Mouse (Mus musculus) ES-Bruce4 (cell line): ENCODE data around the gene Lingo2. TPM values are rescaled to one million over a fixed set of nuclear protein-coding genes. Genes with fewer than 3 reads are reported as not detected.

Experiments
- H3K27ac ChIP-seq: 2 replicates; pipeline ENCODE4 v1.5.1; 2012; ENCODE audit warnings: low read length, inconsistent platforms; ENCODE audit not compliant: insufficient read depth
- H3K27me3 ChIP-seq: 2 replicates; pipeline ENCODE4 v1.6.1; 2012; ENCODE audit warnings: mild to moderate bottlenecking, low read length, inconsistent platforms; ENCODE audit not compliant: control insufficient read depth, poor library complexity, insufficient read depth, severe bottlenecking
- H3K36me3 ChIP-seq: 2 replicates; pipeline ENCODE4 v1.6.1; 2012; ENCODE audit warnings: inconsistent platforms, mild to moderate bottlenecking, low read length, moderate library complexity; ENCODE audit not compliant: control insufficient read depth, poor library complexity, insufficient read depth, severe bottlenecking
- H3K4me1 ChIP-seq: one replicate; pipeline ENCODE4 v1.8.1; 2011; ENCODE audit warnings: low read length; ENCODE audit not compliant: control insufficient read depth, insufficient read depth
- H3K4me3 ChIP-seq: 2 replicates; pipeline ENCODE4 v1.5.1; 2011; ENCODE audit warnings: low read depth, mild to moderate bottlenecking, low read length
- H3K9ac ChIP-seq: 2 replicates; pipeline ENCODE4 v1.6.1; 2012; ENCODE audit warnings: low read depth, mild to moderate bottlenecking, inconsistent platforms; ENCODE audit not compliant: poor library complexity, severe bottlenecking
- H3K9me3 ChIP-seq: replicated peaks from 2 replicates; pipeline ENCODE4 v1.6.1; 2012; ENCODE audit warnings: mild to moderate bottlenecking, low read length, inconsistent platforms; ENCODE audit not compliant: control insufficient read depth, poor library complexity, insufficient read depth, severe bottlenecking
- CTCF ChIP-seq: IDR thresholded peaks from one replicate; pipeline ENCODE4 v1.8.1; 2011; ENCODE audit warnings: low read depth, low read length
- EP300 ChIP-seq: IDR thresholded peaks from 2 replicates; pipeline ENCODE4 v1.6.1; 2011; ENCODE audit warnings: low read depth, low read length; ENCODE audit not compliant: insufficient read depth
- POLR2A ChIP-seq: IDR thresholded peaks from one replicate; pipeline ENCODE4 v1.8.1; 2011; ENCODE audit warnings: low read length; ENCODE audit not compliant: insufficient read depth
- polyA plus RNA-seq: library from polyadenylated mRNA; stranded (reverse); fragments of >200 nt; gene quantifications from 2 replicates; pipeline ENCODE4 v1.2.4, GENCODE M21; 2011; ENCODE audit warnings: low read depth; ENCODE audit not compliant: missing spikeins, insufficient read depth, insufficient read length

Gene Lingo2
- polyA plus RNA-seq, 1 experiment = not detected

DNA sequence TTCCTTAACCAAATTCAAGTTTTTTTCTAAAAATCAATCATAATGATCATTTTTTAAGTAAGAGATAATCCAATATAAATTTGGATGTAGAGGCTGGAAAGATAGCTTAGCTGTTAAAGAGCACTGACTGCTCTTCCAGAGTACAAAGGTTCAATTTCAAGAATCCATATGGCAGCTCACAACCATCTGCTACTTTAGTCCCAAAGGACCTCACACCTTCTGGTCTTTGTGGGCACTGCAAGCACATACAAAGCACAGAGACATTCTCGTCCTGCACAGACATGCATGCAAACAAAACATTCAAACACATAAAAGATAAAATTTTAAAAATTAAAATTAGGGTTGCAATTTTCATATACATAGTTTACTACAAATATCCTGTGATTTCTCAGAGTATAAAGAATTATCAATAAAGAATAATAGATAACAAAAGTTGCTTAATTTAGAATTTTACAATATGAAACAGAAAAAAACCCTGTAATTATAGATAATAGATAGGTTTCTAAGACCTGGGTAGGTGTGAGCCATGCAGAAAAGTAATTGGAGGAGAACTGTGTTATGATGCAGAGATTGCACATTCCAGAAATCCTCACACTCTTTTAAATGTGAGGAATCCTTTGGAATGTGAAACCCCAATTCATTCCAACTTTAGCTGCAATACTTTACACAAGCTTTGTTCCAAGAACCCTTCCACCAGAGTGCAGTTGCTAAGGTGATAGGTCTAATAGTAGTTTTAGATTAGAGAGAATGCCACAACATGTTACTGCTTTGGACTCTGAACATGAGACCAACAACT, 1053.6 kb downstream of the Lingo2 start:
- Histone ChIP-seq H3K36me3 (no peaks in the 10 kb centered on the region), H3K27ac (no peak overlapping the region), H3K9me3 (no peaks in the 10 kb centered on the region), H3K4me1 (no peaks in the 10 kb centered on the region), H3K9ac (no peak overlapping the region), H3K27me3 (no peaks in the 10 kb centered on the region), H3K4me3 (no peak overlapping the region)
- TF ChIP-seq POLR2A (no peak), EP300 (no peak), CTCF (no peak)

DNA sequence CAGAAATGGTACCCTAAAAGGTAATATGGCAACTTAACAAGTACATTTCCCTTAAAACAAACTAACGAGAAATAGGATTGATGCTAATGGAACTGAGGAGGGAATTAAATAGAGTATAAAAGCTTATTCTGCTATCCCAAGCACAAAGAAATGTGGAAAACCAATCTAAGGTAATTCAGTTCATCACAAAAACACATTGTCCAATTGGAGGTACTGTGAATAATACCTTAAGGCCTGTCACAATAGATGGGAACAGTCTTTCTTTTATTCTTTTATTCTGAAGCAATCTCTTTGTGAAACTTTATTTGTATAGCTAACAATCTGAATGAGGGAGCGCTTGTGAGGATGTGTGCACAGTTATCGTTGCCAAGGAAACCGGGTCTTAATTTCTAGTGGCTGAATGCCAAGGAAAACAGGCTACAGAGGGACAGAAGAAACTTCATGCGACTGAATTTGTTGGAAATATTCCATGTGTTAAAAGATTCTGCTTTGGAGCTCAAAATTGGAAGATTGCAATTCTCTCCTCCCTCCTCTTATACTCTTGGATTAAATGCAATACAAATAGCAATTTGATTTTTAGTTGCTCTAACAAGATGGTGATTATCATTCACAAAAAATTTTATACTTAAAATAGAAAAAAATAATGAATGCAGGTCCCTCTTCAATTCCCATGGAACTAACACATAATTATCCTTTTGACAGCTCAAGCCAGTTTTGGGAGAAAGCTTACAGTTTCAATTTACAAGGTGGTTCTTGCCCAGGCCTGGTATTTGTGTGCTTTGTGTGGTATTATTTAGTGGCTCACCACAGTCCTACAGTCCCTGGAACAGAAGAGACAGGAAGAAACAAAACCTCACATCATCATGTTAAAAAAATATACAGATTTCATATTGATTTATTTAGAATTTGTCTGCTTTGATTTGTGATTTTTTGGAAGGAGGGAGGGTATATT, 1065.7 kb downstream of the Lingo2 start:
- no peak overlapping the region for H3K27ac ChIP-seq
- H3K4me1 ChIP-seq = no peaks in the 10 kb centered on the region
- TF ChIP-seq EP300 (no peak), CTCF (no peak), POLR2A (no peak)
- H3K36me3 ChIP-seq = no peaks in the 10 kb centered on the region
- H3K9me3 ChIP-seq = no peaks in the 10 kb centered on the region
- no peak overlapping the region for H3K9ac ChIP-seq
- no peak overlapping the region for H3K4me3 ChIP-seq
- no peaks in the 10 kb centered on the region for H3K27me3 ChIP-seq

DNA sequence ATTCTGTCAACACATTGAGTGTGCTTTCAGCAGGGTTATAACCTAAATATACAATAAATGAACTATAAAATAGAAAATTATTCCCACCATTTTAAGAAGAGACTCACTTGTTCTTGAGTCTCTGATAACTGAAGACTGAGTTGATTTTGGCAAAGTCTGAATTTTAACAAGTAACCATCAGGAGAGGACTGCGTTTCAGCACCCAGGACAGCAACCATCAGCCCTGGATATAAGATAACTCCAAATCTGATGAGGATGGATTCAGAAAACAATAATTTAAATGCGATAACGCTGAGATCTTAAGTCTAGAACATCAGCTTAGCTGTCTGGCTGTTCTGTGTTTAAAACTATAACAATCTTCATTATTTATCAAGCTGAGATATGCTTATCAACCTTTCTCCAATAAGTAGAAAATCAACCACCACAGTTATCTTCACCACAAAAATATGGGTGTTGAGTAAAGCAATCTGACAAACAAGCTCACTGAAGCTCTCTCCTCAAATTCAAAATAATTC, 1066.5 kb downstream of the Lingo2 start:
- H3K27me3 ChIP-seq = no peaks in the 10 kb centered on the region
- TF ChIP-seq EP300 (no peak), POLR2A (no peak), CTCF (no peak)
- no peaks in the 10 kb centered on the region for H3K36me3 ChIP-seq
- H3K9me3 ChIP-seq = no peaks in the 10 kb centered on the region
- H3K27ac ChIP-seq = no peak overlapping the region
- H3K4me1 ChIP-seq = no peaks in the 10 kb centered on the region
- no peak overlapping the region for H3K9ac ChIP-seq
- no peak overlapping the region for H3K4me3 ChIP-seq

DNA sequence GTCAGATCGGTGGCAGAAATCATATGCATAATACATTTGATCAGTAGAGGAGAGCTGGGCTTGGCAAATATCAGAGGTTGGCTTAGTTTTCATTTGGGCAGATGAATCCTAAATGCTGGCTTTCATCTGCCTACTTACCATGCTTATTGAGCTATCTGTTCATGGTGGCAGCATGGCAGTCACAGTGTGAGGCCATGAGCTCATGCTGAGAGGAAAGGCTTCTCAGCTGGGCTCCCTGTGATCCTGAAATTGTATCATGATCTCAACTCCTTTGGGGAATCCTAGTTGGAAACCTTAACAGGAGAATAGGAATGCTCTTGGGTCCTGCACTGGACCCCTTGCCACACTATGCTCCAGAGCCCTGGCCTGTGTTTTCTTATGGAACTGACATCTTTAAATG, 1105.0 kb downstream of the Lingo2 start:
- H3K27me3 ChIP-seq = no peaks in the 10 kb centered on the region
- TF ChIP-seq POLR2A (no peak), CTCF (no peak), EP300 (no peak)

DNA sequence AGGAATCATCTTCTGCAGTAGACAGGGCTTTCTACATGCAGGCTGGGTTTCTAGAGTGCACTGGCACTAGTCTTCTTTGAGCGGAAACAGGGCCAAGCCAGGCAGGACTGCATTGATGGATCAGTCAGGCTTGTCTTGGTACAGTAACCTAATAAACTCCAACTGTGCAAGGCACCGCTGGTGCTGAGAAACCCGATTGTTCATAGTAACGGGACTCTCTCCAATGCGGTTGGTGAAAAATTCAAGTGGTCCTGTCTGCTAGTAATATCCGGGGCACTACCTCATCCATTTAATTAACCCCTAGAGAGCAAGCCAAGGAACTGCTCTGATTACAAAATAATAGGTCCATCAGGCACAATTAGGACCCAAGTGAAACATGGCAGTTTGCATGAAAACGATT, 1106.4 kb downstream of the Lingo2 start:
- H3K4me1 ChIP-seq = no peaks in the 10 kb centered on the region
- no peak overlapping the region for H3K9ac ChIP-seq
- no peak overlapping the region for H3K4me3 ChIP-seq
- no peaks in the 10 kb centered on the region for H3K27me3 ChIP-seq
- H3K27ac ChIP-seq = no peak overlapping the region
- no peaks in the 10 kb centered on the region for H3K36me3 ChIP-seq
- TF ChIP-seq EP300 (no peak), CTCF (no peak), POLR2A (no peak)
- H3K9me3 ChIP-seq = no peaks in the 10 kb centered on the region

More for the DNA sequence above, 1105.0 kb downstream of the Lingo2 start:
- H3K36me3 ChIP-seq = no peaks in the 10 kb centered on the region
- H3K4me3 ChIP-seq = no peak overlapping the region
- H3K9ac ChIP-seq = no peak overlapping the region
- no peaks in the 10 kb centered on the region for H3K9me3 ChIP-seq
- H3K4me1 ChIP-seq = no peaks in the 10 kb centered on the region
- no peak overlapping the region for H3K27ac ChIP-seq

DNA sequence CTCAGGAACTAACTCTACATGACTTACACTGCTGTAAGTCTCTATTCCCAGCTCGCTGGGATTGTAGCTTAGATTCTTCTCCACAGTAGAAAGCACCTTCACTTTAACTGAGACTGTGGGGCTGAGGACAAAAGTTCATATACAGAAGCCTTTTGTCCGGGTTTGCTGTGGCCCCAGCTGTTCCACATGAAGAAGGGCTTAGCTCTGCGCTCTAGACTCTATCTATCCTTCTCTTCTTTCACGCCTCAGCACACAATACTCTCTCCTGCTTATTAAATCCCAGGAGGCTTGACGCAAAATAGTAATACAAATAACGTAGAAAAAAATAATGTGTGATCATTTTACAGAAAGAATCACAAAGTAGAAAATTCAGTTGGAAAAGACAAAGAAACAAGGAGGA, 1107.0 kb downstream of the Lingo2 start:
- H3K4me3 ChIP-seq = no peak overlapping the region
- H3K27ac ChIP-seq = no peak overlapping the region
- no peaks in the 10 kb centered on the region for H3K4me1 ChIP-seq
- no peak for TF ChIP-seq EP300
- TF ChIP-seq POLR2A = no peak
- TF ChIP-seq CTCF = no peak
- H3K36me3 ChIP-seq = no peaks in the 10 kb centered on the region
- H3K27me3 ChIP-seq = no peaks in the 10 kb centered on the region
- H3K9ac ChIP-seq = no peak overlapping the region
- no peaks in the 10 kb centered on the region for H3K9me3 ChIP-seq
